Mouse (Mus musculus): Measurements from ENCODE around the gene Bahcc1.

DNA sequence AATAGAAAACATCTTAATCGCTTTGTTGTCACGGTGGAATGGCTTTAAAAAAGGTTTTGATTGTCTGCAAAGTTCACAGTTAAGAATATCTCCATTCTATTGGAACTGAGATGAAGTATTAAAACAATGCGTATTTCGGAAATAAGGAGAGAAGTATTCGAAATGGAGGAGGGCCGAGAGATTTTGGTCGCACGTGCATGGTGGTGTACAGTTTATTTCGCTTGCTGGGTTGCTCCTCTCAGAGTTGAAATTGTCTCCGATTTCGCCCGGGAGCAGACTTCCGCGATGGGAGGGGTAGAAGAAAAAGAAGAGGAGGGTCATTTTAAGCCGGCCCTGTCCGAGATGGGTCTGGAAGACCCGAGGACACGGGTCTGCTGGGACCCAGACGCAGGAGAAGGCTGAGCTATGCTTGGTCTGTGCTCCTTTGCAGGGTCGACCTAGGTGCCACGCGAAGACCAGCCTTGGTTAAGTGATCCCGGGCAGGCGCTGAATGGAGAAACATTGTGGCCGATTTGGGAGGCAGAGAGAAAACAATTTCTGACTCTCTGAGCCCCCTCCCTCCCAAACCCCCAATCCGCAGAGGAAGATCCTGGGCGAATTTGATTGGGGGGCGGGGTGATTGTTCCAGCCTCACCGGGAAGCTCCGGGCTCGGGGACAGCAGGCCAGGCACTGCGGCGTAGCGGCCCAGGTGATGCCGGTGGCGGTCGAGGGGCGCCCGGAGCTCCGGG, 2.8 kb downstream of the Bahcc1 start:
- no peak for TF ChIP-seq CTCF (IDR thresholded peaks at IDR 0.05; ENCODE audit: insufficient read depth, low read length)
- TF ChIP-seq POLR2A (IDR thresholded peaks at IDR 0.05; ENCODE audit: borderline replicate concordance, extremely low read depth, low read depth, low read length) = no peak
